Mouse (Mus musculus): ENCODE data around the gene Zbtb20. TPM values are rescaled to one million over a fixed set of nuclear protein-coding genes. Genes with fewer than 3 reads are reported as not detected.
A peak's percentile ranks its signal among the peaks of the same experiment; 100 is the strongest.

Zbtb20 gene
- polyA plus RNA-seq, 1 experiment: 21.1 TPM

DNA sequence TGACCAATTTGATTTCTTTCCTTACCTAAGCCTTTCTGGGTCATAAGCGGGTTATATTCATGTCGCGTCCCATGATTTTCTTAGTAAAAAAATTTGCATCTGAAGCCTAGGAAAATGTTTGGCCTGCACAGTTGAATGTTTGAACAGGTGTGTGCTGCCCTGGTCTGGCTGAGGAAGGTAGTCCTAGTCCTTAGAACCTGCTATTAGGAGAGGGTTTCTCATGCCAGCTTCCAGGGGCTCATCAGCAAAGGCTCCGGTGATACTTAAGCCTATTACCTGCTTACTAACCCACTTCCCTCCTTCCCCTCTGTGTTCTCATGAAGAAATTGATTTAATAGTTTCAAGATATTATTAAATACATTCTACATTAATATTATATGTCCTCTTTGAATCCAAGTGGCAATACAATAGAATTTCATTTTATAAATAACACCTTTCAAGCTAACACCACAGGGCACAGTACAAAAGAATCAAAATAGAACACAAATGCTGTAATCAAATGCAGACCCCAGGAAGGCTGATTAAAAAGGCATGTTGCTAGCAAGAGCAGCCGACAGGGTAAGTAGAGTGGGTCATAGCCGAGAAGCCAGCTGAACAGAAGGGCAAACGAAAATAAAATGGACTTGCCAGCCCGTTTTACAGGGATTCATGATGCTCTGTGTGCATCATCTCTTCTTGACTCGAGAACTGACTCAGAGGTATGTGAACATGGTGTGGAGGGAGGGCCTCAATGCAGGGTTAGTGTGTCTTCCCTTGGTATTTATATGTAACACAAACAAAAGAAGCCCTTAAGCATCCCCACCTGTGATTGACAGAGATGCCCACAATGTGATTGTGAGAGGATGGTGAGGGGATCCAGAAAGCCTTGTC is 480.3 kb downstream of the Zbtb20 start:
- no peak for DNase-seq (ENCODE audit: extremely low spot score in 1 of 2, low spot score in 1 of 2)

DNA sequence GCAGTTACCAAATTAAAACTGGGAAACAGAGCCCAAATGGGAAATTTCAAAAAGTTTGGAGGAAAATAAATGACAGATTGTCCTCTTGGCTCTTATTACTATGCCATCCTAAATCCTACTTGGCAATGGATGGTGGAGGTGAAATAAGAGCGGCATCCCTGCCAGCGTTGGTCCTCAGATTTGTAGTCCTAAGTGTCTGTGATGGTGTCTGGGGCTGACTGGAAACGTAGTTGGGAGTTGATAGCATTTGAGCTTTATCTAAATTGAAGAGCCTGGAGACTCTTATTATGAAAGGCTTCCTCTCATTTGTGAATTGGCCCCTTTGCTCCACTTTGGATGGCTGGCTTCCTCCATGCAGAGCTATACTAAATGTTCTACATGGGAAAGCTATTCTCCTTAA is 483.9 kb downstream of the Zbtb20 start:
- no peak for DNase-seq (ENCODE audit: extremely low spot score in 1 of 2, low spot score in 1 of 2)

DNA sequence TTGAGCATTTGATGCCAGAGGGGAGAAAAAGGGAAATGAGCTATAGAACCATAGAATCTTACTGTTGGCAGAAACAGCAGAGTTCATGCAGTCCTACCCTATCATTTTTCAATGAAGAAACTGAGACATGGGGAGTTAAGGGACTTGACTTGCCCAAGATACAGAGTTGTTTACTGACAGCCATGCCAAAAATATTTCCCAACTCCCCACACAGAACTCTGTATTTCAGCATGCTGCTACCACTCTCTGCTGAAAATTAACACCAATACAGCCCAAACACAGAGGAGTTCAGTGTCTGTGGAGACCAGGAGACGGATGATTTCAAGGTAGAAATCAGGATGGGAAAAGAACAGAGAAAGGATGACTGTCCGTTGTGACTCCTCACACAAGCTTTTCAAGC is 484.4 kb downstream of the Zbtb20 start:
- no peak for DNase-seq (ENCODE audit: extremely low spot score in 1 of 2, low spot score in 1 of 2)

DNA sequence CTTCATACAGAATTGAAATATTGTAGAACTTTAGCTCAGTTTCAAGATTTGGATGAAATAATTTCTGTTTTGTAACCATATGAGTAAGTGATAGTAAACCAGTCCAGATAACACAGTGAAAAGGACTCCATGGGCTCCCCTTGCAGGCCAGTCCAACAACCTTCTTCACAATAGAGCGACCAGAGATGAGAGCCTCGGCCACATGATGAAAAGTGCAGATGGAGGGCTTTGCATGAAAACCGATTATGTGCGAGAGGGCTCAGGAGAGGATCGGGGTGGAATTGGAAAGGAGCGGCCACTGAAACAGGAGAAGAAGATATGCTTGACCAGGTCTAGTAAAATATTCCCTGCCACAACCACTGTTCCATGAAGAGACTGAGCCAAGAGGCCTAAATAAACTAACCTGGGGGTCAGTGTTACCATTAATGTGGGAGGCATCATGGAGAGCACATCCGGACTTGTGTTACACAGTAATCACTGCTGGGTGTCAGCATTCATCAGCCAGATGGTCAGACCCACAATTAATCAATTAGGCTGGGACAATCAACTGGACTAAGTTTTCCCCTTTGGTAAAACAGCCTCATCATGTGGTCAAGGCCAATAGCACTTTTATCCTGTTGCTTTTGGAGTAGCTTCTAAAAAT is 485.3 kb downstream of the Zbtb20 start:
- DNase-seq (ENCODE audit: extremely low spot score in 1 of 2, low spot score in 1 of 2): no peak

DNA sequence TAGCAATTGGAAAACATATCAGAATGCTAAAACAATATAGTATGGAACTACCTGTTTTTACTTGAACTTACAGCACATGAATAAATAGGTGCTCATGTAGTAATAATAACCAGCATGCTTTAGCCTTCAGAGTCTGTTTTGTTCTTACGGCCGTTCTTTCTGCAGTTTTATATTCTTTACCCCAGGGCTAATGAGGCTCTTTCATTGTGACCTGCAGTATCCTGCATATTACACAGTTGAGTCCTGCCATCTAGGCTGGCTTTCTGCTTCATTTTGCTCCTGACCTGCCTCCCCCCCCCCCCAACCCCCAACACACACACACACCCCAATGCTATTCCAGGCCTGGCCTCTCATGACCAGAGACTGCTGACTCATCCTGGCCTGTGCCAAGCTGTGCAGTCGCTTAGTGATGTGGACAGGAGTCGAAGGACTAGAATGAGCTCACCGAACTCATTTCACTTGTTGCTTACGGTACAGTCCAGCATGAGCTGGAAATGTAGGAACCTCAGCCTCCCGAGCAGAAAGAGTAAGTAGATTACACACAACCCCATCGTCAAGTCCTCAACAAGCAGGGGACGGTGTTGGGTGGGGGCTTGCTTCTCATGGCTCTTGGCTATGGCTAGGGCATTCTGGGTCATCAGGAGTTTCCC is 487.1 kb downstream of the Zbtb20 start:
- DNase-seq (ENCODE audit: extremely low spot score in 1 of 2, low spot score in 1 of 2): peak in 1 of 2 experiments; percentile 13

DNA sequence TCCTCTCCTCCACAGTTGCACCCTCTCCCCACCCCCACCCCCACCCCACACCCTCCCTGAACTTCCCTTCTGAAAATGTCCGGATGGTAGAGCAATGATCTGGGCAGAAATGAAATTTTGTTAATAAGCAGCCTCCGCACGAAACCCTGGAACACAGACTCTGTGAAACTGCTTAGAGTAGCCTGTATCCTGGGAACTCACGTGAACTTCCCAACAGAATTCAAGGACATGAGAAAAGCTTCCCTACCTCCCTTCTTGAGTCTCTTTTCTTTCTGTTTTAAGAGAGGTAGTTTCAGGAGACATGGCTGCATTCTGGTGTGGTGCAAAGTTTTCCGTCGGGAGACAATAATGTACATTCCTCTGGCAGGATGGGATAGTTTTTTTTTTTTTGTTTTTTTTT is 487.6 kb downstream of the Zbtb20 start:
- DNase-seq (ENCODE audit: extremely low spot score in 1 of 2, low spot score in 1 of 2): no peak

DNA sequence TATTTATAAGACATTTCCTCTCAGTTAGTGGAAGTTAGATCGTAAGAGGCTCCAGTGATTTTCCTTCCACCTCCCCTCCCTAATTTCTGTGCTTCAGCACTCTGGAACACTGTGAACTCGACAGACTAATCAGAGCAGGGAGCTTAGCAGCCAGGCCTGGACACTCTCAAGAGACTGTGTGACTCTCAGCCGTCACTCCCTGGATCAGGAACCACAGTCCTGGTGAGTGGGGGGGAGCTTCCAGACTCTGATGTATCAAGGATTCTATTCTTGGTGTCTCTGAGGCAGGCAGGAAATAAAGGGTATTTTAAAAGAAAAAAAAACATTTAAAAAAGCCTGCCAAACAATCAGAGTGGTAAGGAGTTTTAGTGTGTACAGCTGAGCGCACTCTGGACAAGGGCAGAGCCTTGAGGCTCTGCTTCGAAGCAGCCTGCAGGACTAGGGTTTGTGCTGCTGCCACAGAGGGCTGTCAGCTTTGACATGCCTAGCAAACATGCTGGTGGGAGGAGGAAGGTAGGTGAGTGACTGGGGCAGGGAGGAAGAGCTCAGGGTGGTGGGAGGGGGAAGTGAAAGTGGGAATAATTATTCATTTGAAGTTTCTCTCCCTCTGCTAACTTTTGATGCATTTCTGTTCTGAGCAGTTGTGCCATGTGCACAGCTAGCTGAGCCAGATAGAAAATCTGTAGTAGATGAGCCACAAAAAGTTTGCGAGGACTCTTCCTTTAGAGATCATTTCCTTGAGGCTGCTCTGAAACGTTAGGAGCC is 488.3 kb downstream of the Zbtb20 start:
- DNase-seq (ENCODE audit: extremely low spot score in 1 of 2, low spot score in 1 of 2): peak in 1 of 2 experiments; percentile 17

DNA sequence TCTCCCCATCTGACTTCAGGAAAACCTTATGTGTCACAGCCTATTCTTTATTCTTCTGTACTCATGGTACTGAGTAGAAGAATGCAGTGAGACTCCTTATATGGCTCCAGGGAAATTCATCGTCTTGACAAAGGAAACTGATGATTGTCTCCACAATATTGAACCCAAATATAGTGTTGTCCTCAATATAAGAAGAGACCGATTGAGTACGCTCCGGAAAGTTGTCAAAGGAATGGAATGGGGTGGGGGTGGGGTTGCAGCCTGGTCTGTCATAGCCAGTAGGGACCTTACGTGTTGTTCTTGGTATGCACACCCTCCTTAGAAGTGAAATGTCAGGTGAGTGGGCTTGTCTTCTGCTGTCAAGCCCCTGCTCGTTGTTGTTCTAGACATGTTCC is 488.8 kb downstream of the Zbtb20 start:
- DNase-seq (ENCODE audit: extremely low spot score in 1 of 2, low spot score in 1 of 2): no peak

DNA sequence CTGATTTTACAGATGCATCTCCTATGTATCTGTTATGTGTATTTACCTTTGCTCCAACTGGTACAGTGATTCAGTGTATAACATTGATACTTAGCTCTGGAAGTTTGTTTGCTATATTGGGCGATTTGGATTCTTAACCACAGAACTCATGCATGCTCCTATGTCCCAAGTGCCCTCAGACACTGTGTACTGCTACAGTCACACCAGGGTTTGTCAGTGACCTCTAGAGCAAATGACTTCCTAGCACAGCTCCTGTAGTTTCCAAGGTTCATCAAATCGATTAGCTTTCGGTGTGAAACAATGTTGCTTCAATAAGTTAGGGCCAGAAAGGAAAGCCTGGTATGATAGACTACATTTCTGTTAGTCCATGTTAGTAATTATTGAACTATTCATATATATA is 489.6 kb downstream of the Zbtb20 start:
- no peak for DNase-seq (ENCODE audit: extremely low spot score in 1 of 2, low spot score in 1 of 2)

DNA sequence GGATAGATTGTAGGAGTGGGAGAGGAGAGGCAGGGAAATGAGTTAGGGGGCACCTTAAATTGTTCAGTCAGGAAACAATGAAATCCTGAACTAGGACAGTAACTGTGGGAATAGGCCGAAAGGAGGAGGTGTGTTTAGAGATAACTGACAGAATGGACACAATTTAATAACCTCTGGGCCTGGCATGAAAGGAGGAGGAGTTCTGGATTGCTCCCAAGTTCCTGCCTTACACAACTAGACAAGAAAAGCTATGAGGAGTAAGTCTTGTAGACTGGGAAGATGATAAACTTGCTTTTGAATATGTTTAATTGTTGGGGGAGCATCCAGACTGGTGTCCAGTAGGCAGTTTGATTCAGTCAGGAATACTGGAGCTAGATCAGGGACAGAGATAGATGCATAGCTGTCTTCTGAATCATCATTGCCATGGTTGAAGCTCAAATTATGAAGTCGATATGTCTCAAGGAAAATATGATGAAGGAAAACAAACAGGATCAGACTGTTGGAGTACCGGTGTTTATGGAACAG is 494.9 kb downstream of the Zbtb20 start:
- DNase-seq (ENCODE audit: extremely low spot score in 1 of 2, low spot score in 1 of 2): no peak

DNA sequence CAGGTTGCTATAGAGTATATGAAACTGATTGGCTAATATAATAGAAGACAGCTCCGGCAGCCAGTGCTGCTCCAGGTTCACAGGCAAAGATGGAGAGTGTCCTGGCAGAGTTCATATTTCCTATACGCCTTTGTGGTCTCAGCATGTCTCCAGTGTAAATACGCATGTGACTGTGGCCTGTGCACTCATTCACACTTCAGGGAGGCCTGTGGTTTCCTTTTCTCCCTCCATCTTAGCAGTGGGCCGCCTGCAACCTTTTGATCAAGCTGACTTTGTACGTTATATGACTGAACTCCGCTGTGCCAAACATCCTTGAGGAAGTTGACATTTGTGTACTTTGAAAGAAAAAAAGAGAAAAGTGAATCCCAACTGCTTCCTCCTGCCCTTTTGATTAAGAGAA is 501.1 kb downstream of the Zbtb20 start:
- DNase-seq (ENCODE audit: extremely low spot score in 1 of 2, low spot score in 1 of 2): no peak

DNA sequence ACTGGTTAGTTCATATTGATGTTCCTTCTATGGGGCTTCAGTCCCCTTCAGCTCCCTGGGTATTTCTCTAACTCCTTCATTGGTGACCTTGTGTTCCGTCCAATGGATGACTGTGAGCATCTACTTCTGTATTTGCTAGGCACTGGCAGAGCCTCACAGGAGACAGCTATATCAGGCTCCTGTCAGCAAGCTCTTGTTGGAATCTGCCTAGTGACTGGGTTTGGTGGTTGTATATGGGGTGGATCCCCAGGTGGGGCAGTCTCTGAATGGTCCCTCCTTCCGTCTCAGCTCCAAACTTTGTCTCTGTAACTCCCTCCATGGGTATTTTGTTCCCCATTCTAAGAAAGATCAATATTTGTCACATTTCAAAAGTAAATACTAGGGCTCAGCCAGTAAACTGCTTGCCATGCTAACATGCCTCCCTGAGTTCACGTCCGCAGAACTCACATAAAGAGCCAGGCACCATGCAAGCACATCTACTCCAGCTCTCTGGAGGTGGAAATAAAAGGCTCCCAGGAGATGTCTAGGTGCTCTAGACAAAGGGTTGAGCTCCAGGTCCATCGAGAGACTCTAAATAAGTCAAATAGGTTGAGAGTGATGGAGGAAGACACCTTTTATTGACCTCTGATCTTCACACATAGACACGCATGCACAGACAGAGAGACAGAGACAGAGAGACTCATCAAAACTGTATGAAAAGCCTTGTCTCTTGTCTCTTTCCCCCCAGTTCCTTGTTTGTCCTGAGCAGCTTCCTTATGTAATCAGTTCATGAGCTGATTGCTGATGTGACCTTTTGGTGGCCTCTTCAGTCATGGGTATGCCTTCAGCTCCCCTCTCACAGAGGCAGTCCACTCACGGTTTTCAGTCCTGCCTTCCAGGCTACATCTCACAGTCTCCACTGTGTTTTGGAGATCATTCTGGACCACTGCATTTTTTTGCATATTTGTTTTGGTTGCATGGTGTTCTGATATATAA is 504.0 kb downstream of the Zbtb20 start:
- DNase-seq (ENCODE audit: extremely low spot score in 1 of 2, low spot score in 1 of 2): no peak

DNA sequence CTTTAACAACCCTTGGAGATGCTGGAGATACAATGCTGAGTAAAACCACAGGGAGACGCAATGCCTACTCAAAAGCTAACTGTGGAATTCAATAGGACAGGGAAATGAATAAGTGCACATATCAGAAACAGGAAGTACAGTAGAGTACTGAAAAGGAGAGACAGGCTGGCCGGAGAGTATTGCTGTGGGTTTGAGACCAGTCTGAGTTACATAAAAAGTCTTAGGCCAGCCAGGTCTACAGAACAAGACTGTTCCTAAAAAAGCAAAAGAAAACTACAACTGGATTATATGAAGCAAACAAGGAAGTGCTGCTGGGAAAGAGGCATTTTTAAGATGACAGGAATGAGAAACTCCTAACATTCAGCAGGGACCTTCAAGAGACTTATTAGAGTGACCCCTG is 505.5 kb downstream of the Zbtb20 start:
- no peak for DNase-seq (ENCODE audit: extremely low spot score in 1 of 2, low spot score in 1 of 2)

DNA sequence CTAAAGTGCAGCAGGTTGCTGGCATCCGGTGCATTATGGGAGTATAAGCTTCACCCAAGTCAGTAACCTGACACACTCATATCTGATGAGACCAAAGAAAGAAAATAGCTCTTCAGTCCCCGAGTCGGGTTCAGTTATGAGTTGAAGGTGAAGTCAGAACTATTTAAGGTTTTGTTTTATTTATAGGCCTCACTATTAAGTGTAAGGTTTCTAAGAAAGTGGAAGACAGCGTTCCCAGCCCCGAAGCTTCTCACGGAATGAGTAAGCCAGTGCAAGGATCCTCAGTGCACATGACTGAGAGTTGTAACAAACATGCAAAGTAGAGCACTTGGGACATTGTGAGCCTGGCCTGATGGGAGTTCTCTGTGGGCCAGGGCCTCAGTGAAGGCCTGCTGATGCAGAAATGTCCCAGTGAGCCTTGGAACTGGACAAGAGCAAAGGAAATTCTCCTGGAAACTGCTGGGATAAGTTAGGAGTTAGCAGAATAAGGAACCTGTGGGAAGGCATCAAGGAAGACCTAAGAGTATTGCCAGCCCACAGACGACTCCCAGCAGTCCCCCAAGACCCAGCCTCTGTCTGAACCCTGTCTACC is 507.6 kb downstream of the Zbtb20 start:
- no peak for DNase-seq (ENCODE audit: extremely low spot score in 1 of 2, low spot score in 1 of 2)

DNA sequence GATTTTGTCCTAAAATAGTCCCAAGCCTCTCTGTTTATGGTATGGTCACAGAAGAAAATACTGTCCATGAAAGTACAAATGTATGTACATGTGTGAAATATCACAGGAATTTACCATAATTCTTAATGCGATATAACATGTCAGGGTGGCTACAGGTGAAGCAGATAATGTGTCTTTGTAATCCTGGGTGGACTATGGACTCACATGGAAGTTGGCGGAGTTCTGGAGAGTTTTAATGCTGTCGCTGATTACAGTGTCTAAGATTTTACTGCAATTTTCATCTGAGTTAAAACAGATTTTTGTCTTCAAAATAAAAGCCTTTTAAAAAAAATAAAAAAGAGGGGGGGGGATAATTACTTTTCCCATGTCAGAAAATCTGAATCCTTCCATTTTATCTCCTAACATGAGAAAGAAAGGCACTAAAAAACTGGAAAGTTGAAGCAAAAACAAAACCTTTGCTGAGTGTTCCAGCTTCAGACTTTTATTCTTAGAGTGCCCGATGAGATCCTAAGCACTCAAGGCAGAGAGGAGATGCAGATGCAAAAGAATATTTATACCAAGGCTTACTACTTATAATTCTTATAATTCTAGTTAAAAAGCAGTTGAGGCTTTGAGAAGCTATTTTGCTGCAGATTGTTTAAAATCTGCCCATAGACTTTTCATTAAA is 509.4 kb downstream of the Zbtb20 start:
- no peak for DNase-seq (ENCODE audit: extremely low spot score in 1 of 2, low spot score in 1 of 2)

DNA sequence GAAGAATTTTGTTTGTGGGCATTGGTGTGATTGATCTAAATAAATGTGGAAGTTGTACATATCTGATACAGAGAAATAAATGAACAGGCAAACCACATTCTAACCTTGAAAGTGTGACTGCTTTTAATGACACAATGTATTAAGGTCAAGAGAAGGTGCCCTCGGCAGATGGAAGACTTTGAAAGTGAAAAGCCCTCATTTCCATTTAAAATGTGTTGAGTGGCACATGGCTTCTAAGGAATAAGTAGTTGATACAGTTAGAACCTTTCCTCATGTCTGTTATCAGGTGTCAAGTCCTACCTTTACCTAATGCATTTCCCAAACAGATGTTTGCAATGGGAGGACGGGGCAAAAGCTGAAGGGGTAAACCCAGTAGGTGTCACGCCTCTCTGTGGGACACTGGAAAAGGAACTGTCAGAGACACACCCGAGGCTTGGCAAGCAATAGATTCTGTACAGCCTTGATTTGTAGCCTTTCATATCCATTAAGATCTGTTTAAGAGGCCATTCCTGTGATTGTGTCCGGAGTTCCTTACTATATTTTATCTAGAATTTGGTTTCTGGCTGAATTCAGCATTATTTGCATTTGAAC is 510.0 kb downstream of the Zbtb20 start:
- DNase-seq (ENCODE audit: extremely low spot score in 1 of 2, low spot score in 1 of 2): no peak

DNA sequence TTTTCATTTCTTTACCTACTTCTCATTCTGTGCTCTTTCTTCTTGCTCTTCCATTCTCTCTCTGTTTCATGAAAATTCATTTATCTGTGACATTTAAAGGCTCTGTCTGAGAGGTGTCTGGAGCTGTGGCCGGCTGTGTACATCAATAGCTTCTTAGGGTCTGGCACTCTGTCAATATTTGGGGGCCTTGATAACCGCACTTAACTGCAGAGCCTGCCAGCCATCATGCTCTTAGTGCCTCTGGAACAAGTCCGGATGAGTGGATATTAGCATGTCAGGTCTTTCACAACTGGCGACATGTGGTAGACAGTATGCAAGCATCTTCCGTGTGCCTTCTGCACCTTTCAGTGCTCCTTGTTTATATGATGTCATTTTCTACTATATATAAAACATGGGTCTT is 510.7 kb downstream of the Zbtb20 start:
- DNase-seq (ENCODE audit: extremely low spot score in 1 of 2, low spot score in 1 of 2): no peak

DNA sequence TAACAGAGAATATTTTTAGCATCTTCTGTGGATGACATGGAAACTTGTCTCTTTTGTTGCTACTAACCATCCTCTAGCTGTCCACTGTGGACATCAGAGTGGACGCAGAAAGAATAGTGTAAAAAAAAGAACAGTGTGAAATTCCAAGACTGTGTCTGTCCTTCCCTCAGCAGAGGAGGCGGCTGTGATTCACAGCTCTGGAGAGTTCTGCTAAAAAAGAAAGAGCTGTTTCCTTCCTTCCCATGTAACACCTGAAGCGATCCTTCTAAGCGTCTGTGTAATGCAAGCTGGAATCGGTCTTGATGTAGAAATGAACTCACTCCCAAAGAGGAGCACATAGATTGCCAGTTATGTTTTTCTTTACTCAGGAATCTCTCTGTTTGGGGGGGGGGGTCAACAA is 512.7 kb downstream of the Zbtb20 start:
- DNase-seq (ENCODE audit: extremely low spot score in 1 of 2, low spot score in 1 of 2): peak in 1 of 2 experiments; percentile 35
